Mouse (Mus musculus) intestine, embryonic 16.5 days (tissue): Measurements from ENCODE around the gene Armh2. TPM values are rescaled to one million over a fixed set of nuclear protein-coding genes. Genes with fewer than 3 reads are reported as not detected.

ENCODE experiments used
- ATAC-seq: fragments of 200-750 bp; cut with Nextera tagmentation; 2 replicates; pipeline ENCODE4 v1.8.0; 2017; ENCODE audit warnings: moderate TSS enrichment, moderate library complexity
- H3K27ac ChIP-seq: fragments of 300-500 bp; sonication (generic); 2 replicates; pipeline ENCODE4 v1.5.1; 2014; ENCODE audit warnings: mild to moderate bottlenecking, low read length
- H3K27me3 ChIP-seq: fragments of 300-500 bp; sonication (generic); replicated peaks from 2 replicates; pipeline ENCODE4 v1.6.1; 2014; ENCODE audit warnings: low read length, control low read depth, mixed read lengths; ENCODE audit not compliant: control insufficient read depth, insufficient read depth
- H3K36me3 ChIP-seq: fragments of 300-500 bp; sonication (generic); 2 replicates; pipeline ENCODE4 v1.6.1; 2014; ENCODE audit warnings: low read length, control low read depth; ENCODE audit not compliant: control insufficient read depth, insufficient read depth
- H3K4me1 ChIP-seq: fragments of 300-500 bp; sonication (generic); 2 replicates; pipeline ENCODE4 v1.6.1; 2014; ENCODE audit warnings: low read length, control low read depth, mixed read lengths; ENCODE audit not compliant: control insufficient read depth, insufficient read depth
- H3K4me2 ChIP-seq: fragments of 300-500 bp; sonication (generic); 2 replicates; pipeline ENCODE4 v1.6.1; 2014; ENCODE audit warnings: low read depth, low read length, control low read depth
- H3K4me3 ChIP-seq: fragments of 300-500 bp; sonication (generic); 2 replicates; pipeline ENCODE4 v1.5.1; 2014; ENCODE audit warnings: mild to moderate bottlenecking, low read length
- H3K9ac ChIP-seq: fragments of 300-500 bp; sonication (generic); 2 replicates; pipeline ENCODE4 v1.6.1; 2014; ENCODE audit warnings: low read depth, low read length
- H3K9me3 ChIP-seq: fragments of 300-500 bp; sonication (generic); 2 replicates; pipeline ENCODE4 v1.6.1; 2016; ENCODE audit warnings: low read length, control low read depth; ENCODE audit not compliant: control insufficient read depth
- WGBS: fragments of 180-500 bp; shearing (Covaris S2); extraction: QIAGEN DNeasy Blood & Tissue Kit; methylation state at CpG from one replicate; pipeline ENCODE4 v1.1.7; 2014; 5-methylcytosine and 5-hydroxymethylcytosine counted together
- polyA plus RNA-seq: library from polyadenylated mRNA; unstranded; fragments of >200 nt; fragmentation: Nextera tagmentation; extraction: Ambion mirVana; gene quantifications from 2 replicates; pipeline ENCODE4 v1.2.1, GENCODE M21; 2015

Gene Armh2
- not detected in 2 replicates for polyA plus RNA-seq

DNA sequence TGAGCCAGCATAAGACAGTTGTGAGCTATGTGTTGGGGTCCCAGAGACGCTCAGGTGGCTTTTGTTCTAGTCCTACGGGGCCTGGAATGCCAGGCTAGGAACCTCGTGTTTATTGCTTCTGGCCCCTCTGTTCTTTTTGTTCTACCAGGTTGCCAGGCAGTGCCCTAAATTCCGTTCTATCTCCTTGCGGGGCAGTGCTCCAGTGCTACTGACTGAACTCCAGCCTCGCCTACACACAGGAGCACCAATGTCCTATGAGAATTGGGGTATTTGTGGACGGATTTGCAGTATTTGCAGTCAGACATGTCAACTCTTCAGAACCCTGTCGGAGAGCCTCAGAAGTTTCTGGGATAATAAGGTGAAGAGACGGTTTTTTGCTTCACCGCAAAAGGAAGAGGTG is at the start of gene Armh2:
TSS of gene Armh2 (plus strand) at position 205 of the 400 bp plus-strand sequence.
- Histone ChIP-seq H3K9me3 (no peaks in the 10 kb centered on the region), H3K4me3 (no peak within 1 kb of the TSS), H3K27me3 (no peaks in the 10 kb centered on the region), H3K4me2 (no peak within 1 kb of the TSS), H3K9ac (no peak within 1 kb of the TSS), H3K4me1 (no peaks in the 10 kb centered on the region), H3K36me3 (no peaks in the 10 kb centered on the region), H3K27ac (no peak within 1 kb of the TSS)
- no peak for ATAC-seq
- WGBS, result 87% methylated on average over 10 of the region's 10 CpGs

DNA sequence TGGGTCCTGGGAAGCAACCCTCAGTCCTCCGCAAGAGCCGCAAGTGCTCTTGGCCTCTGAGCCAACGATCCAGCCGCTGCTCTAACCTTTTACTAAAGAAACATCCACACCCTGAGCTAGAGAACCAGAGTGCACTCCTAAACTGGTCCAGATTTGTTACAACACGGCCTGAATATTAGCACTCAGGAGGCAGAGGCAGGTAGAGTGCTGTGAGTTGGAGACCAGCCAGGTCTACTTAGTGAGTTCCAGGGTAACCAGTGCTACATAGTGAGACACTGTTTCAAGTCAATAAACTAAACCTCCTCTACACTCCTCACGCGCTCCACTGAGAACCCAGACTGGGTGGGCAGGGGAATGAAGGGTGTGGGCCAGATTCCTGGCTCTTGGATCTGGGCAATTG is 47.7 kb upstream of the Armh2 start:
- Histone ChIP-seq H3K4me1 (no peaks in the 10 kb centered on the region), H3K4me2 (no peak overlapping the region), H3K27ac (no peak overlapping the region), H3K4me3 (no peak overlapping the region), H3K9ac (no peak overlapping the region), H3K36me3 (no peaks in the 10 kb centered on the region), H3K27me3 (no peaks in the 10 kb centered on the region), H3K9me3 (no peaks in the 10 kb centered on the region)
- WGBS, result 86% methylated on average over 7 of the region's 7 CpGs
- ATAC-seq, result no peak

- 84% methylated on average over 4 of the region's 4 CpGs for WGBS
- H3K36me3 ChIP-seq, result no peaks in the 10 kb centered on the region
- no peak for ATAC-seq
- no peak overlapping the region for H3K4me2 ChIP-seq
- H3K27me3 ChIP-seq, result no peaks in the 10 kb centered on the region
- no peak overlapping the region for H3K4me3 ChIP-seq
- no peaks in the 10 kb centered on the region for H3K9me3 ChIP-seq
- H3K4me1 ChIP-seq, result no peaks in the 10 kb centered on the region
- no peak overlapping the region for H3K27ac ChIP-seq
- H3K9ac ChIP-seq, result no peak overlapping the region
These were observed 42.3 kb upstream of the Armh2 start for GRCm38 (mm10) chr13:24698746-24699145.

- H3K27me3 ChIP-seq, result no peaks in the 10 kb centered on the region
- no peaks in the 10 kb centered on the region for H3K4me1 ChIP-seq
- no peak overlapping the region for H3K4me3 ChIP-seq
- no peak overlapping the region for H3K9ac ChIP-seq
- 77% methylated on average over 5 of the region's 5 CpGs for WGBS
- no peak for ATAC-seq
- H3K4me2 ChIP-seq, result no peak overlapping the region
- no peaks in the 10 kb centered on the region for H3K36me3 ChIP-seq
- no peaks in the 10 kb centered on the region for H3K9me3 ChIP-seq
- H3K27ac ChIP-seq, result no peak overlapping the region
These were observed 38.9 kb upstream of the Armh2 start for GRCm38 (mm10) chr13:24702128-24702527.

DNA sequence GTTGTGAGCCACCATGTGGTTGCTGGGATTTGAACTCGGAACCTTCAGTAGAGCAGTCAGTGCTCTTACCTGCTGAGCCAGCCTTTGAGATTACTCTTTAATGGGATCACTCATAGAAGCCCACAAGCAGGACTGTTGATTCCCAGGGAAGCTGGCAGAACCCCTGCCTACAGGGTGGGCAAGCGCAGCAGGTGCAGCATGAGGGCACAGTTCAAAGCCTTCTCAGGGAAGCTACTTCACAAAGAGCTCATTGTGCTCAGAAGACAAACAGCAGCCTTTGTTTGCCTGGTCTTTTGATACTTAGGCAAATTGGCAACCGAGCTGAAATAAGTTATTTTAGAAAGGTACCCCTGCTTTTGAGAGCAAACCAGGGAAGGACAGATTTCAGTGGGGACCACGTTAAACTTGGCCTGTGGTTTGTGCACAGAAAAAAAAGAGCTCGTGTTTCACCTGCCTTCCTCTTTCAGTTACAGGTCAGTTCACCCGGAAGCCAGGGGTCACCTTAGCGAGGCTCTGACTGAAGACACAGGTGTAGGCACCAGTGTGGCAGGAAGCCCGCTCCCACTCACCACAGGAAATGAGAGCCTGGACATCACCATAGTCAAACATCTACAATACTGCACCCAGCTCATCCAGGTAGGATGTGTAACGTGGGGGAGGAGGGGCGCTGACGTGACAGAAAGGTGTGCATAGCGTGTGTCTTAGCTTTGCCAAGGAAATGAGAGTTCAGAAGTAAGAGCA is 31.2 kb upstream of the Armh2 start:
- H3K27ac ChIP-seq, result 0 out of 2 replicates have a peak overlapping the region, but pooled peaks have one; percentile 9
- H3K27me3 ChIP-seq, result no peaks in the 10 kb centered on the region
- no peaks in the 10 kb centered on the region for H3K36me3 ChIP-seq
- H3K4me2 ChIP-seq, result no peak overlapping the region
- H3K9me3 ChIP-seq, result no peaks in the 10 kb centered on the region
- no peak overlapping the region for H3K9ac ChIP-seq
- H3K4me3 ChIP-seq, result no peak overlapping the region
- peaks cover 7% of the 10 kb centered on the region; the same call in 1 of the 2 replicates for H3K4me1 ChIP-seq
- WGBS, result 64% methylated on average over 12 of the region's 12 CpGs
- ATAC-seq, result peak; percentile 59

DNA sequence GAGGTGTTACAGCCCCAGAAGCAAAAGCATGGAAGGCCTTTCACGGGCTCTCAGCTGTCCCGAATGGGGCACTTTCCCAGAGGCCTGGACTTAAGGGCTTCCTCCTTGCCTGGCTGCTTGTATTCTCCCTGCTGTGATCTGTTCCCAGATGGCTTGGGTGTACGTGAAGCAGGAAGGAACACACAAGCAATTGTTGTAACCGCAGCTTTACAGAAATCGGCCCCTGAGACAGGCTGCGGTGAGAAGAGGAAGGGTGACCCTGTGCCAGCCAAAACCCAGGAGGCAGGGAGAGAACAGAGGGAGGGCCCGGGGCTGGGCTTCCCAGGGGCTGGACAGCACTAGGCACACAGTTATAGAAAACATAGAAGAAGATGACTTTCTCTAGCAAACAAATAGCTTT is 30.1 kb upstream of the Armh2 start:
- Histone ChIP-seq H3K4me2 (no peak overlapping the region), H3K27ac (no peak overlapping the region), H3K9me3 (no peaks in the 10 kb centered on the region), H3K9ac (no peak overlapping the region), H3K4me3 (no peak overlapping the region), H3K4me1 (peaks cover 10% of the 10 kb centered on the region), H3K36me3 (no peaks in the 10 kb centered on the region), H3K27me3 (no peaks in the 10 kb centered on the region)
- 55% methylated on average over 7 of the region's 7 CpGs for WGBS
- no peak for ATAC-seq

DNA sequence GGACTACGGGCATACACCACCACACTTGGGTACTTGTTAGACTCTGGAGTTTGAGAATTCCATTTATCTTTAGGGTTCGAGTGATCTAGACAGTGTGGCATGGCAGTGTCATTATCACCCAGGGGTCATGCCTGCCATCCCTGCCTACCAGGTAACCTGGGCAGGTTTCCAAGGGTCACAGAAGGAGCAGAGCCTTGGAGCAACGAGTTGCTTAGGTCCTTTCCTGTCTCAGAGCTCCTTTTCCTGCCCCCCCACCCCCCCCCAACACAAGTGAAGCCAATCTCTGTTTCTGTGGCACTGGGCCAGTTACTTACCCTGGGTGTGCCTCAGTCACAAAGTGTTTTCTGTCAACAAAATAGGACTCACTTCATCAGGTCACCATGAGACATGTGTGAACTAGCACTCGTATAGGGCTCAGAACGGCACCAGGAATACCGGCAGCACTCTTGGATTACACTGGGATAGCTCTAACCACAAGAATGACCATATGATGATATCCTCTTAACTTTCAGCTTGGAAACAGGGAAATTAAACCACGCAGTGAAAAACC is 28.4 kb upstream of the Armh2 start:
- Histone ChIP-seq H3K4me3 (no peak overlapping the region), H3K27me3 (no peaks in the 10 kb centered on the region), H3K36me3 (no peaks in the 10 kb centered on the region), H3K4me1 (peaks cover 19% of the 10 kb centered on the region), H3K9me3 (no peaks in the 10 kb centered on the region), H3K9ac (no peak overlapping the region), H3K27ac (no peak overlapping the region), H3K4me2 (no peak overlapping the region)
- WGBS, result 75% methylated on average over 7 of the region's 7 CpGs
- ATAC-seq, result no peak

DNA sequence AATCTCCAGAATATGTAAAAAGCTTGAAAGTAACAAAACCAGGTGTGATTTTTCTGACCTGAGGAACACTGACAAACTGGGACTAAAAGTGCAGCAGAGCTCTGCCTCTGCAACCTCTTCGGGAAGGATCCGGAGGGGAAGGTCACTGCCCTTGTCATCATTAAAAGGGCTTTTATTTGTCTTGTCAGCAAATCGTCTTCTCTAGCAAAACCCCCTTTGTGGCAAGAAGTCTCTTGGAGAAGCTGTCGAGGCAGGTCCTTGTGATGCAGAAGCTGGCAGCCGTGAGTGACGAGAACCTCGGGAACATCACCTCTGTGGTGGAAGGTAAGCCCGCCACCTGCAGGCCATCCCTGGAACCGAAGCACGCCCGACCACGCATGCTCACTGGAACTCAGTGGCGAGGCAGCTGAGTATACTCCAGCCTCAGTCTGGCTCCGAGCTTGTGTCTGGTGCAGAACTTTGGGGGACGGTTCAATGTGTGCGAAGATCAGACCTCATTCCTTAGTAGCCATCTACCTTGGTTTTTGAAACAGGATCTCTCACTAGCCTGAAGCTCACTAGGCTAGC is 27.5 kb upstream of the Armh2 start:
- 10% methylated on average over 16 of the region's 16 CpGs for WGBS
- H3K27me3 ChIP-seq, result no peaks in the 10 kb centered on the region
- peak overlapping the region; percentile 32 for H3K4me2 ChIP-seq
- H3K9ac ChIP-seq, result peak overlapping the region; percentile 34; the same call in 1 of the 2 replicates
- H3K4me3 ChIP-seq, result 0 out of 2 replicates have a peak overlapping the region, but pooled peaks have one; percentile 9
- ATAC-seq, result peak; percentile 72
- no peaks in the 10 kb centered on the region for H3K36me3 ChIP-seq
- no peak overlapping the region for H3K27ac ChIP-seq
- peaks cover 19% of the 10 kb centered on the region for H3K4me1 ChIP-seq
- H3K9me3 ChIP-seq, result no peaks in the 10 kb centered on the region

DNA sequence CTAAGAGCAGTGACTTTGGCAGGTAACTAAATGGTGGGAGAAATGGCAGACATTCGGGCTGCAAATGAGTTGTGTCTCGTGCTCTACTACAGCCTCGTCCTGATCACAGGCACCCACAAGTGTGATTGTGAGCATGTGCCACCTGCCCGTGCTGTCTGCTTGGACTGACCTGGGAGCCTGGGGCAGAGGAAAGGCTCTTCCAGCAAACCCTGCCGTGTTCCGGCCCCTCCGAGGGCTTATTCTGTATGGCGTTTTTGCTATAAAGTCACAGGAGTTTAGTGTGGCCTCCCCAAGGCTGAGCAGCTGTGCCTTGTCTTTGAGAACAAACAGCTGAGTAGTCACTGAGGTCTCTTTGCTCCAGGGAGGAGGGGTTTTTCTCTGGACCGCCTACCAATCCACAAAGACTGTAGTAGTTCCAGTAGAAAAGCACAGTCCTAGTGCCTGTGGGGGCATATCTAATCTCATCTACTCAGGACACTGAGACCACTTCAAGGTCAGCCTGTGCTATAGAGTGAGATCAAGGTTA is 26.6 kb upstream of the Armh2 start:
- no peak overlapping the region for H3K9ac ChIP-seq
- no peak overlapping the region for H3K4me3 ChIP-seq
- no peaks in the 10 kb centered on the region for H3K27me3 ChIP-seq
- ATAC-seq, result no peak
- no peak overlapping the region for H3K4me2 ChIP-seq
- no peaks in the 10 kb centered on the region for H3K36me3 ChIP-seq
- 68% methylated on average over 9 of the region's 9 CpGs for WGBS
- H3K9me3 ChIP-seq, result no peaks in the 10 kb centered on the region
- no peak overlapping the region for H3K27ac ChIP-seq
- peaks cover 19% of the 10 kb centered on the region for H3K4me1 ChIP-seq
